Mouse (Mus musculus): ENCODE results near the gene Tiam1.

DNA sequence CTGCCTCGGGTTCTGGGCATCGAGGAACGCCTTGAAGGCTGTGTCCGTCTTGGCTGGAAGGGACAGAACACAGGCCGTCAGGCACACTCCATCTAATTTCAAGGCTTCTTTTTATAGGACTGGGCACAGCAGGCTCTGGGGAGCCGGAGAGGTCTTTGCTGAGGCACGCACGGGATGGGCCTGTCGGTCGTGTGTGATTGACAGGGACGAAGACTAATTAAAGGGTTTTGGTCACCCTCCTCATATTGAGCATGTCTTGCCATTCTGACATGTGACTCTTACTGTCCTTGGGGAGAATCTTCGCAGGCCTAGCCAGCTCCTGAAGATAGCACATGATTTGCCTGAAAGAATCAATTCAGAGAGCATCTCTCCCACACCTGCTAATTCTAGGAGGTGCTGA is 338.4 kb downstream of the Tiam1 start:
- no peak for TF ChIP-seq CTCF (IDR thresholded peaks at IDR 0.05; ENCODE audit: insufficient read depth, low read depth, low read length)
- TF ChIP-seq POLR2A (IDR thresholded peaks at IDR 0.05; ENCODE audit: insufficient read depth, low read depth, low read length) = no peak
